Mouse (Mus musculus) stomach, embryonic 14.5 days (tissue): ENCODE measurements at regions not wholly inside any gene's neighbourhood (a gene's known extent, or its start where the extent isn't known, plus 50 kb on each side); places are given as distances from the start of the nearest gene placed in this dataset.

Experiments used
- ATAC-seq: fragments of 200-750 bp; cut with Nextera tagmentation; 2 replicates; pipeline ENCODE4 v1.8.0; 2017; ENCODE audit warnings: low read depth, moderate TSS enrichment; ENCODE audit not compliant: insufficient number of reproducible peaks, insufficient read depth, low FRiP score
- H3K27ac ChIP-seq: fragments of 300-500 bp; sonication (generic); 2 replicates; pipeline ENCODE4 v1.5.1; 2014; ENCODE audit warnings: mild to moderate bottlenecking, low read length, moderate library complexity, mixed read lengths
- H3K27me3 ChIP-seq: fragments of 300-500 bp; sonication (generic); 2 replicates; pipeline ENCODE4 v1.6.1; 2014; ENCODE audit warnings: low read length, control low read depth, mixed read lengths; ENCODE audit not compliant: control insufficient read depth, insufficient read depth
- H3K36me3 ChIP-seq: fragments of 300-500 bp; sonication (generic); 2 replicates; pipeline ENCODE4 v1.6.1; 2014; ENCODE audit warnings: mild to moderate bottlenecking, control low read depth, low read length, moderate library complexity, mixed read lengths; ENCODE audit not compliant: control insufficient read depth, insufficient read depth
- H3K4me1 ChIP-seq: fragments of 300-500 bp; sonication (generic); 2 replicates; pipeline ENCODE4 v1.6.1; 2014; ENCODE audit warnings: low read length, control low read depth, mixed read lengths; ENCODE audit not compliant: control insufficient read depth, insufficient read depth
- H3K4me2 ChIP-seq: fragments of 300-500 bp; sonication (generic); replicated peaks from 2 replicates; pipeline ENCODE4 v1.6.1; 2014; ENCODE audit warnings: low read depth, low read length, control low read depth
- H3K4me3 ChIP-seq: fragments of 300-500 bp; sonication (generic); 2 replicates; pipeline ENCODE4 v1.5.1; 2014; ENCODE audit warnings: low read depth, low read length, control low read depth
- H3K9ac ChIP-seq: fragments of 300-500 bp; sonication (generic); replicated peaks from 2 replicates; pipeline ENCODE4 v1.6.1; 2014; ENCODE audit warnings: low read depth, mild to moderate bottlenecking, control low read depth, low read length, moderate library complexity, mixed read lengths
- H3K9me3 ChIP-seq: fragments of 300-500 bp; sonication (generic); 2 replicates; pipeline ENCODE4 v1.6.1; 2016; ENCODE audit warnings: low read depth, low read length, control low read depth; ENCODE audit not compliant: control insufficient read depth
- WGBS: fragments of 180-500 bp; shearing (Covaris S2); extraction: QIAGEN DNeasy Blood & Tissue Kit; methylation state at CpG from one replicate; pipeline ENCODE4 v1.1.7; 2014; 5-methylcytosine and 5-hydroxymethylcytosine counted together

DNA sequence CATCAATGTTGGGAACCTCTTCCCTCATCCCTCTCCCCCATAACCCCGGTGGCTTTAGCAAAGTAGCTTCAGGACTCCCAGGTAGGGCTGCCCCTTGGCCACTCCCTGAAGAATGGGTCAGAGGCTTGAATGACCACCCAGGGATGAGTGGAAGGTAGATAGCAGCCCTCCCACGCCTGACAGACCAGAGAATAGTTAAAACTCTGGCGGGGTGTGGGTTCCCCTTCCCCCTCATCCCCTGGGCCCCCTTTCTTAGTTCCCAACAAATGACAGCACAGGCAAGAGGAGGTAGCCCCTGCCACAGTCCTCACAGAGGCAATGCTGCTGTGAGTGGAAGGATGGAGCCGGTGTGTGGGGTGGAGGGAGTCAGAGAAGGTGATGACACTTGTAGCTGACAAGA is 186.2 kb downstream of the Xxylt1 start:
- no peak for ATAC-seq
- Histone ChIP-seq H3K27me3 (no peaks in the 10 kb centered on the region), H3K4me1 (no peaks in the 10 kb centered on the region), H3K9me3 (no peaks in the 10 kb centered on the region), H3K4me3 (no peak overlapping the region), H3K27ac (no peak overlapping the region), H3K9ac (no peak overlapping the region), H3K36me3 (no peaks in the 10 kb centered on the region), H3K4me2 (no peak overlapping the region)
- 83% methylated on average over 4 of the region's 4 CpGs for WGBS

DNA sequence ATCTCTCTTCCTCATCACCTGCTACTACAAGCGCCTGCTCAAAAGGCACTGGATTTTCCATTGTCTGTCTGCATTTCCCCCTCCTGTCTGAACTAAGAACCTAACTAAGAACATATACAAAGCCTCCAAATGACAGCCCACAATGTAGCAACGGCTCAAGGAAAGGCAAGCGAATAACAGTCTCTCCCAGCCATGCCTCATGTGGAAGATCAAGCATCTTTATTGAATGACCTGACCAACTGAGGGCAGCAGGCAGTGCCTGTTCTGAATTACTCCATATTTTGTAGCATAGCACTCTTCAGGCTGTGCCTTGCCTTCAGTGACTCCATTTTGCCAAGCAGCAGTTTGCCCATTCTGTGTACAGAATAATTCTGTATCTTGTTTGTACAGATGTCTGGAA is 183.9 kb downstream of the Xxylt1 start:
- no peak for ATAC-seq
- WGBS: 82% methylated on average over 3 of the region's 3 CpGs

DNA sequence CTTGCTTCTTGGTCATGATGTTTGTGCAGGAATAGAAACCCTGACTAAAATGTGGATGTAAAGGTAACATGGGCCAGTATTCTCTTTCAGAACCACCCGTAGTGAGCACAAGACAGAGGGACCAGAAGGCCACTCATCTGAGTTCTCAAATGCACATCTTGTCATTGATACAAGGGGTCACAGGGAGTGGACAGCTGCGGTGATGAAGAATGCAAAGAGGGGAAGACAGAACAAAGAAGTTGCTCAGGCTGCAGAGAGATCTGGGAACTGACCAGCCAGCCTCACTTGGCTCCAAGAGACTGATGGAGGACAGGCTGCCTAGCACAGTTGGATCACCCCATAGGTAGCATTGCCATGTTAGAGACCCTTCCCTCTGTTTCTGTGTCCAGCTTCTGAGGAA is 181.1 kb downstream of the Xxylt1 start:
- no peak for ATAC-seq
- Histone ChIP-seq H3K27me3 (no peaks in the 10 kb centered on the region), H3K4me3 (no peak overlapping the region), H3K9ac (no peak overlapping the region), H3K4me1 (no peaks in the 10 kb centered on the region), H3K27ac (no peak overlapping the region), H3K9me3 (peaks cover 15% of the 10 kb centered on the region), H3K4me2 (no peak overlapping the region), H3K36me3 (no peaks in the 10 kb centered on the region)
- 82% methylated on average over 2 of the region's 2 CpGs for WGBS

More for the DNA sequence above, 183.9 kb downstream of the Xxylt1 start:
- Histone ChIP-seq H3K9me3 (no peaks in the 10 kb centered on the region), H3K27ac (no peak overlapping the region), H3K36me3 (no peaks in the 10 kb centered on the region), H3K4me2 (no peak overlapping the region), H3K27me3 (no peaks in the 10 kb centered on the region), H3K4me3 (no peak overlapping the region), H3K9ac (no peak overlapping the region), H3K4me1 (no peaks in the 10 kb centered on the region)

DNA sequence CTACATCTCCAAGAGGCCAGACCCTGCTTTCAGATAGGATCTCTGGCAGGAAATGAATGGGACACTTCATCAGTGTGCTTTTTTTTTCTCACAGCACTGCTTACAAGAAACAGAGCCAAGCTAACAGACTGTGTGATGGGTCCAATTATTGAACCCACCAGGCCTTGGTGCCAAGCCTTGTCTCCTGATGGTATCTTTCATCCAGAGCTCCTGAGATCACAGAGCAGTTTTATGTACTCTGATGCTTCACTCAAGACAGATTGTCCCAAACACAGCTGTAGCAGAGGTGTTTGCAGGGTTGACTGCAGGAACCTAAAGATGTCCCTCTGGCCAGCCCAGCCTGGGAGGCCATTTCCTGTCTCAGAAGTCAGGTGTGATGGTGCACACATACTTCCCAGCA is 179.9 kb downstream of the Xxylt1 start:
- H3K4me3 ChIP-seq: no peak overlapping the region
- no peak for ATAC-seq
- no peaks in the 10 kb centered on the region for H3K27me3 ChIP-seq
- no peak overlapping the region for H3K4me2 ChIP-seq
- H3K4me1 ChIP-seq: no peaks in the 10 kb centered on the region
- no peak overlapping the region for H3K27ac ChIP-seq
- H3K9ac ChIP-seq: no peak overlapping the region
- no peaks in the 10 kb centered on the region for H3K36me3 ChIP-seq
- H3K9me3 ChIP-seq: peaks cover 15% of the 10 kb centered on the region
